ENCODE assay signal across 21 mouse cellular contexts in the genomic region with DNA sequence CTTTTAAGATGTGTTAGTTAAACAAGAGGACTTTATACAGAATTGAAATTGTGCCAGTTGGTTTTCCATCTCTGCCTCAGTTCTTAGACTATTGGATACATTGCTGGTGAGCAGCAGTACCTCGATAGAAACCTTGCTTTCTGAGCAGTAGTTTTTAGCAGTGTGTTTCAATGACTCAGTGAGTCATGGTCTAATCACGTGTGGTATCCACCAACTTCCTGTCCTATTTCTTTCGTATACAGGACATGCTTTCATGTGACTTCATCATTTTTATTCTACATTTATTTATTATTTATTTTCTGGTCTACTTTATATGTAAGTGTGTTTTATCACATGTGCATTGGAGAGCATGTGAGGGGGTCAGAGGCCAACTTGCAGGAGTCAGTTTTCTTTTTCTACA.
"Had no signal": no experiment of that assay in that cellular context is flagged by ENCODE, and none has a peak within 500 bp of the region (broad histone marks: within the 10 kb centered on the region; RNA-seq: fewer than 3 reads in every experiment).

No protein-coding gene starts in this region.

- H3K9me3 ChIP-seq: lung, embryonic 15.5 days; megakaryocyte, embryonic 14.5 days; midbrain, embryonic 13.5 days; midbrain, embryonic 15.5 days; neural tube, embryonic 13.5 days; neural tube, embryonic 15.5 days had no signal

- H3K9ac ChIP-seq: liver, postnatal 0 days; lung, embryonic 15.5 days; midbrain, embryonic 13.5 days; midbrain, embryonic 15.5 days; neural tube, embryonic 13.5 days; neural tube, embryonic 15.5 days had no signal

- H3K4me3 ChIP-seq: lung, embryonic 15.5 days; megakaryocyte, embryonic 14.5 days; midbrain, embryonic 13.5 days; midbrain, embryonic 15.5 days; neural tube, embryonic 13.5 days; neural tube, embryonic 15.5 days had no signal

- H3K4me1 ChIP-seq: lung, embryonic 15.5 days; megakaryocyte, embryonic 14.5 days; midbrain, embryonic 13.5 days; midbrain, embryonic 15.5 days; neural tube, embryonic 13.5 days; neural tube, embryonic 15.5 days had no signal

- DNase-seq: liver, postnatal 0 days; lung, adult 2 months; lung, postnatal 14 days; lung, postnatal 36 days; retina, postnatal 1 day; right cerebral cortex, adult 18-20 months; right cerebral cortex, postnatal 25 days; right cerebral cortex, postnatal 4 days; spleen, adult 18-20 months; thymus, adult 18-20 months; thymus, postnatal 14 days; thymus, postnatal 36 days had no signal

- ATAC-seq: liver, postnatal 0 days; lung, postnatal 0 days; midbrain, embryonic 13.5 days; midbrain, embryonic 15.5 days had no signal

- H3K27me3 ChIP-seq: lung, embryonic 15.5 days; megakaryocyte, embryonic 14.5 days; midbrain, embryonic 13.5 days; midbrain, embryonic 15.5 days; neural tube, embryonic 13.5 days; neural tube, embryonic 15.5 days had no signal

- H3K27ac ChIP-seq: lung, embryonic 15.5 days; macrophage; midbrain, embryonic 13.5 days; midbrain, embryonic 15.5 days; neural tube, embryonic 13.5 days; neural tube, embryonic 15.5 days had no signal

- H3K4me2 ChIP-seq: lung, embryonic 15.5 days; midbrain, embryonic 11.5 days; midbrain, embryonic 13.5 days; midbrain, embryonic 15.5 days; neural tube, embryonic 13.5 days; neural tube, embryonic 15.5 days had no signal

- H3K36me3 ChIP-seq: lung, embryonic 15.5 days; midbrain, embryonic 13.5 days; midbrain, embryonic 15.5 days; neural tube, embryonic 13.5 days; neural tube, embryonic 15.5 days had no signal
